Mouse (Mus musculus): ENCODE results near the gene Gm11146. TPM values are rescaled to one million over a fixed set of nuclear protein-coding genes. Genes with fewer than 3 reads are reported as not detected.

Gene Gm11146
- total RNA-seq (2021), result not detected
- long read RNA-seq, experiment 1, result 0 reads
- long read RNA-seq, experiment 2, result 0 reads

DNA sequence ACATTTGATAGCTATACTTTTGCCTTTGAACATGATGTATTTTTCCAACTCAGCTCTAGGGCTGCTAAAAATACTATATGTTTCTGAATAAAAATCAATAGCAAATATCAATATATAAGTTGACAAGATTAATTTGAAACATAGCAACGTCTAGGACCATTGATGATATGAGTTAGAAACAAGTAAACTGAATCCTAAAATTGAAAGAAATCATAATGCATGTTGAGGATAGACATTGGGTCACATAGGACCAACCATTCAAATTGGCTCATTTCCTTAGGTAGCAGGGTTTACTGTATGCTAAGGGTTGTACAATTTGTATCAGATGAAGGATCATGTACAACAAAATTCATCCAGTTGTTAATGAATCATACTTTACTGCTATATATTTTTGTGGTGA lies at the start of gene Gm11146:
Gm11146 (minus strand) TSS at position 101 of the 400 bp plus-strand sequence.
- intact Hi-C loops (cut with DNase I), result no loop called here
- TF ChIP-seq CTCF (IDR thresholded peaks at IDR 0.05), result no peak
- no peak for DNase-seq (ENCODE audit: extremely low spot score in 1 of 2, low spot score in 2 of 2)
- Histone ChIP-seq H3K4me3 (no peak within 1 kb of the TSS), H3K27ac (no peak within 1 kb of the TSS)

DNA sequence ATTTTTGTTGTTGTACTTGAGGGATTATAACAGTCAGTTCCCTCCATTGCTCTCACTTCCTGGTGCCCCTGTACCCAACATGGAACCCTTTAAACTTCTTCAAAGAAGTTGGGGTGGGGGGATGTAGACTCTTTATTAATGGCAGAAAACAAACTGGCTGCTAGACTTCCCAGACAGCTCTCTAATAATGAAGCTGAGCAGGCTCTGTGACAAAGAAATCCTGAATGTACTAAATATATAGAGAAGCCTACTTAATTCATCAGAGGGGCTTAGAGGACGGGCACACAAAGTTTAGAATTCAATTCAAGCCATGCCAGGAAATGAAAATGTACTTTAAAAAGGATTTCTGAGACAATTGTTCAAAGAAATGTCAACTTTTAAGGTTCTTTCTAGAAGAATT lies 48.7 kb upstream of the Gm11146 start:
- DNase-seq (ENCODE audit: extremely low spot score in 1 of 2, low spot score in 2 of 2), result no peak
- Histone ChIP-seq H3K27ac (no peak overlapping the region), H3K4me3 (no peak overlapping the region)
- TF ChIP-seq CTCF (IDR thresholded peaks at IDR 0.05), result no peak
- intact Hi-C loops (cut with DNase I), result no loop called here

DNA sequence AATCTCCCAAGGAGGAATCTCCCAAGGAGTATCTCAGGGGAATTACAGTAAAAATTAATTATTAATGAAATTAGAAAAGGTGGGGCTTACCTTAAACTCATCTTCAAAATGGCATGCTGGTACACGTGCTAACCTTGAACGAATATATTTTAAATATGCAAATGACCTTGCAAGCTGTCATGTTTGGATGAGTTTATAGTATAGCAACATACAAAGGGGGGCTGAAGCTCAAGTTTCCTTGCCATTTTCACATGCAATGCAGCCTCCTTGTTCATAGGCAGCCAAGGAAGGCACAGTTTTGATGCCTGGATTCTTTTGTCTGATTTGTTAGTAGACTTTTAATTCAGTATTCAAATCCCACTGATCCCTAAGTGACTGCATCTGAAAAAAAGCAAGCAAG lies 47.1 kb upstream of the Gm11146 start:
- TF ChIP-seq CTCF (IDR thresholded peaks at IDR 0.05), result no peak
- DNase-seq (ENCODE audit: extremely low spot score in 1 of 2, low spot score in 2 of 2), result no peak
- Histone ChIP-seq H3K4me3 (no peak overlapping the region), H3K27ac (no peak overlapping the region)
- intact Hi-C loops (cut with DNase I), result loop anchor here (10.0 kb wide), 3 partner anchors 144 to 524 kb away; no protein-coding TSS in a partner anchor

- DNase-seq (ENCODE audit: extremely low spot score in 1 of 2, low spot score in 2 of 2), result no peak
- no peak overlapping the region for H3K4me3 ChIP-seq
- no peak overlapping the region for H3K27ac ChIP-seq
- intact Hi-C loops (cut with DNase I), result loop anchor here (10.0 kb wide), 3 partner anchors 143 to 523 kb away; no protein-coding TSS in a partner anchor
- no peak for TF ChIP-seq CTCF (IDR thresholded peaks at IDR 0.05)
Measured at GRCm38 (mm10) chr16:77648181-77648580, 46.3 kb upstream of the Gm11146 start.

DNA sequence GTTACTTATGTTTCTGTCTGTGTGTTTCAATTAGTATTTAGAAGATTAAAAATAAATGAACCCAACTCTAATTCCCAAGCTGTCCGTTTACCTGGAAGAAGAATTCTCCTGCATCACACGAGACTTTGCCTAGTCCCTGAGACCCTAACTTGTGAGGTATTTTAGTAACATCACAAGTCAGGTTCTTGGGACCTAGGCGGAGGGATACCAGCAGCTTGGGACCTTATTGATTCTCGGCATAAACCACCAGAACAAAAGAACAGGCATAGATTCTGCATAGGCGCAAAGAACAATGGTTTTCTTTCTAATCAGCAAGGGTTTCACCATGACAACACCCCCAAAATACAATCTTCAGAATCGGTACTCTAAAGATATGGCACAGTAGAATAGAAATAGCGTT lies 44.3 kb upstream of the Gm11146 start:
- TF ChIP-seq CTCF (IDR thresholded peaks at IDR 0.05), result no peak
- peak overlapping the region; percentile 98 for H3K27ac ChIP-seq
- DNase-seq (ENCODE audit: extremely low spot score in 1 of 2, low spot score in 2 of 2), result no peak
- intact Hi-C loops (cut with DNase I), result loop anchor here (10.0 kb wide), 3 partner anchors 141 to 521 kb away; no protein-coding TSS in a partner anchor
- H3K4me3 ChIP-seq, result peak overlapping the region; percentile 59

- Histone ChIP-seq H3K27ac (peak overlapping the region; percentile 98), H3K4me3 (peak overlapping the region; percentile 59)
- no peak for DNase-seq (ENCODE audit: extremely low spot score in 1 of 2, low spot score in 2 of 2)
- intact Hi-C loops (cut with DNase I), result loop anchor here (1.0 to 10.0 kb wide), 8 partner anchors 51 to 520 kb away; no protein-coding TSS in a partner anchor
- no peak for TF ChIP-seq CTCF (IDR thresholded peaks at IDR 0.05)
Measured at GRCm38 (mm10) chr16:77644976-77645375, 43.1 kb upstream of the Gm11146 start.

GRCm38 (mm10) chr16:77643871-77644720 lies 42.2 kb upstream of the Gm11146 start:
- DNase-seq (ENCODE audit: extremely low spot score in 1 of 2, low spot score in 2 of 2), result peak; percentile 85 to 89
- Histone ChIP-seq H3K4me3 (peak overlapping the region; percentile 59), H3K27ac (peak overlapping the region; percentile 98)
- intact Hi-C loops (cut with DNase I), result loop anchor here (1.0 to 10.0 kb wide), 8 partner anchors 50 to 519 kb away; no protein-coding TSS in a partner anchor
- no peak for TF ChIP-seq CTCF (IDR thresholded peaks at IDR 0.05)

- no peak for TF ChIP-seq CTCF (IDR thresholded peaks at IDR 0.05)
- peak overlapping the region; percentile 59 for H3K4me3 ChIP-seq
- intact Hi-C loops (cut with DNase I), result loop anchor here (5.0 to 10.0 kb wide), 6 partner anchors 106 to 518 kb away; no protein-coding TSS in a partner anchor
- peak overlapping the region; percentile 98 for H3K27ac ChIP-seq
- DNase-seq (ENCODE audit: extremely low spot score in 1 of 2, low spot score in 2 of 2), result peak; percentile 72 to 85
Measured at GRCm38 (mm10) chr16:77643036-77643870, 41.4 kb upstream of the Gm11146 start.

- TF ChIP-seq CTCF (IDR thresholded peaks at IDR 0.05), result no peak
- DNase-seq (ENCODE audit: extremely low spot score in 1 of 2, low spot score in 2 of 2), result no peak
- intact Hi-C loops (cut with DNase I), result no loop called here
- Histone ChIP-seq H3K4me3 (no peak overlapping the region), H3K27ac (no peak overlapping the region)
Measured at GRCm38 (mm10) chr16:77636497-77636896, 34.6 kb upstream of the Gm11146 start.

- H3K27ac ChIP-seq, result no peak overlapping the region
- no peak for TF ChIP-seq CTCF (IDR thresholded peaks at IDR 0.05)
- no peak for DNase-seq (ENCODE audit: extremely low spot score in 1 of 2, low spot score in 2 of 2)
- no peak overlapping the region for H3K4me3 ChIP-seq
- intact Hi-C loops (cut with DNase I), result no loop called here
Measured at GRCm38 (mm10) chr16:77632315-77632881, 30.5 kb upstream of the Gm11146 start.

GRCm38 (mm10) chr16:77622681-77623080 lies 20.8 kb upstream of the Gm11146 start:
- no peak for DNase-seq (ENCODE audit: extremely low spot score in 1 of 2, low spot score in 2 of 2)
- Histone ChIP-seq H3K4me3 (no peak overlapping the region), H3K27ac (no peak overlapping the region)
- no peak for TF ChIP-seq CTCF (IDR thresholded peaks at IDR 0.05)
- intact Hi-C loops (cut with DNase I), result no loop called here
